Mouse (Mus musculus) stomach, postnatal 0 days (tissue): ENCODE measurements around the gene Il22ra1. TPM values are rescaled to one million over a fixed set of nuclear protein-coding genes. Genes with fewer than 3 reads are reported as not detected.

Source experiments
- ATAC-seq: fragments of 200-750 bp; cut with Nextera tagmentation; 2 replicates; pipeline ENCODE4 v1.8.0; 2017; ENCODE audit not compliant: low FRiP score, low TSS enrichment
- DNase-seq: peaks from one replicate; pipeline ENCODE4 v3.0.0-alpha.2; 2016; ENCODE audit warnings: low spot score
- H3K27ac ChIP-seq: fragments of 300-500 bp; sonication (generic); replicated peaks from 2 replicates; pipeline ENCODE4 v1.5.1; 2014; ENCODE audit warnings: mild to moderate bottlenecking, control low read depth
- H3K27me3 ChIP-seq: fragments of 300-500 bp; sonication (generic); 2 replicates; pipeline ENCODE4 v1.6.1; 2014; ENCODE audit warnings: low read length; ENCODE audit not compliant: control insufficient read depth, insufficient read depth
- H3K36me3 ChIP-seq: fragments of 300-500 bp; sonication (generic); 2 replicates; pipeline ENCODE4 v1.6.1; 2014; ENCODE audit warnings: low read length, mixed read lengths; ENCODE audit not compliant: control insufficient read depth, insufficient read depth
- H3K4me1 ChIP-seq: fragments of 300-500 bp; sonication (generic); replicated peaks from 2 replicates; pipeline ENCODE4 v1.6.1; 2014; ENCODE audit warnings: antibody characterized with exemption; ENCODE audit not compliant: control insufficient read depth, insufficient read depth
- H3K4me2 ChIP-seq: fragments of 300-500 bp; sonication (generic); replicated peaks from 2 replicates; pipeline ENCODE4 v1.6.1; 2014; ENCODE audit warnings: low read depth, mild to moderate bottlenecking, control low read depth, moderate library complexity
- H3K4me3 ChIP-seq: fragments of 300-500 bp; sonication (generic); 2 replicates; pipeline ENCODE4 v1.5.1; 2014; ENCODE audit warnings: low read depth, low read length, control low read depth
- H3K9ac ChIP-seq: fragments of 300-500 bp; sonication (generic); 2 replicates; pipeline ENCODE4 v1.6.1; 2014; ENCODE audit warnings: mild to moderate bottlenecking, low read length, control low read depth, mixed read lengths
- H3K9me3 ChIP-seq: fragments of 300-500 bp; sonication (generic); 2 replicates; pipeline ENCODE4 v1.6.1; 2016; ENCODE audit warnings: low read length; ENCODE audit not compliant: control insufficient read depth
- CTCF ChIP-seq: IDR thresholded peaks from 2 replicates; pipeline ENCODE4 v1.5.1; 2016; ENCODE audit warnings: antibody characterized with exemption, low read depth, mild to moderate bottlenecking, moderate library complexity
- EP300 ChIP-seq: optimal IDR thresholded peaks from 2 replicates; pipeline ENCODE3; 2016; ENCODE audit warnings: antibody characterized with exemption
- WGBS: fragments of 180-500 bp; shearing (Covaris S2); extraction: QIAGEN DNeasy Blood & Tissue Kit; methylation state at CpG from one replicate; pipeline ENCODE4 v1.1.7; 2014; 5-methylcytosine and 5-hydroxymethylcytosine counted together
- polyA plus RNA-seq: library from polyadenylated mRNA; unstranded; fragments of >200 nt; fragmentation: Nextera tagmentation; extraction: Ambion mirVana; gene quantifications from 2 replicates; pipeline ENCODE4 v1.2.1, GENCODE M21; 2015

Gene Il22ra1
- polyA plus RNA-seq, 1 experiment from 2014 or later, result 0.63 TPM

GRCm38 (mm10) chr4:135750896-135751295 is 22.9 kb downstream of the Il22ra1 start:
- WGBS, result 75% methylated on average over 8 of the region's 8 CpGs
- no peak overlapping the region for H3K4me2 ChIP-seq
- H3K9me3 ChIP-seq, result no peaks in the 10 kb centered on the region
- H3K4me1 ChIP-seq, result no peaks in the 10 kb centered on the region
- no peaks in the 10 kb centered on the region for H3K36me3 ChIP-seq
- no peak for DNase-seq
- H3K27me3 ChIP-seq, result no peaks in the 10 kb centered on the region
- TF ChIP-seq CTCF (peak; percentile 33), EP300 (no peak)
- H3K9ac ChIP-seq, result no peak overlapping the region
- H3K4me3 ChIP-seq, result no peak overlapping the region
- peak; percentile 8; the same call in 1 of the 2 replicates for ATAC-seq
- no peak overlapping the region for H3K27ac ChIP-seq

- Histone ChIP-seq H3K9ac (no peak overlapping the region), H3K4me2 (no peak overlapping the region), H3K27me3 (no peaks in the 10 kb centered on the region), H3K4me1 (no peaks in the 10 kb centered on the region), H3K36me3 (no peaks in the 10 kb centered on the region), H3K9me3 (no peaks in the 10 kb centered on the region), H3K4me3 (no peak overlapping the region), H3K27ac (no peak overlapping the region)
- WGBS, result 56% methylated on average over 7 of the region's 7 CpGs
- no peak for DNase-seq
- no peak for ATAC-seq
- TF ChIP-seq EP300 (no peak), CTCF (no peak)
These were observed 24.3 kb downstream of the Il22ra1 start for GRCm38 (mm10) chr4:135752106-135752778.

DNA sequence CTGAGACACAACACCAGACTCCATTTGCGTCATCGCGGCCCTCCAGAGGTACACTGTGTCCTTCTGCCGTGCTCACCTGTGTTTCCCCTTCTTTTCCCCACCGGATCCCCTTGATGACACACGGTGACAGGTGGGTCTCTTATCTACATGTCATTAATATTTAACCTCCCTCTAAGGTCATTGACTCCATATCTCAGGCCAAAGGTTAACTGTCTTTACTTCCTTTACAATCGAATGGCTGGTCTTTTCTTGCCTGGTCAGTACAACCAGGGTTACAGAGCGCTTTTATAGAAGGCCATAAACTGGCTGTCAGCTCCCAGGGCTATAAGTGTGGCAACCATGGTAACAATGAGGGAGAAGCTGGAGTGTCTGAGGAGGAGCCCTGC is 24.8 kb downstream of the Il22ra1 start:
- no peaks in the 10 kb centered on the region for H3K9me3 ChIP-seq
- H3K36me3 ChIP-seq, result no peaks in the 10 kb centered on the region
- no peaks in the 10 kb centered on the region for H3K4me1 ChIP-seq
- no peak overlapping the region for H3K4me2 ChIP-seq
- no peak overlapping the region for H3K4me3 ChIP-seq
- DNase-seq, result no peak
- H3K9ac ChIP-seq, result no peak overlapping the region
- ATAC-seq, result peak; percentile 18; the same call in 1 of the 2 replicates
- no peak for TF ChIP-seq EP300
- TF ChIP-seq CTCF, result no peak
- 68% methylated on average over 8 of the region's 8 CpGs for WGBS
- H3K27ac ChIP-seq, result no peak overlapping the region
- H3K27me3 ChIP-seq, result no peaks in the 10 kb centered on the region

DNA sequence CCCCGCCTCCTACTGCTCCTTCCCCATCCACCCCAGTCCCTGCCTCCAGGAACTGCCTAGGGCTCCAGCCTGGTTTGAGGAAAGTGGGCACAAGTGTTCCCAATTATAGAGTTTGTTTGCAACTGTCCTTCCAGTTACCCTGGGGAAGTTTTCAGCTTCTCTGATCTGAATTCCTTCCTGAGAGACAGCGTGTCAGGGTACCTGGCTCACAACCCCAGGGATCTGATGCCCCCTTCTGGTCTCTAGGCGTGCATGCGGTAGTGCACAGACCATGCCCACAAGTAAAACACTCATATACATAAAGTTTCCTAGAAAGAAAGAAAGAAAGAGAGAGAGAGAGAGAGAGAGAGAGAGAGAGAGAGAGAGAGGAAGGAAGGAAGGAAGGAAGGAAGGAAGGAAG is 30.4 kb downstream of the Il22ra1 start:
- DNase-seq, result peak; percentile 48
- H3K4me2 ChIP-seq, result no peak overlapping the region
- no peaks in the 10 kb centered on the region for H3K27me3 ChIP-seq
- no peak overlapping the region for H3K4me3 ChIP-seq
- H3K36me3 ChIP-seq, result no peaks in the 10 kb centered on the region
- 31% methylated on average over 4 of the region's 4 CpGs for WGBS
- no peaks in the 10 kb centered on the region for H3K4me1 ChIP-seq
- ATAC-seq, result no peak
- H3K27ac ChIP-seq, result no peak overlapping the region
- no peak for TF ChIP-seq EP300
- TF ChIP-seq CTCF, result peak; percentile 71
- H3K9ac ChIP-seq, result no peak overlapping the region
- H3K9me3 ChIP-seq, result no peaks in the 10 kb centered on the region

- Histone ChIP-seq H3K27ac (no peak overlapping the region), H3K36me3 (no peaks in the 10 kb centered on the region), H3K9ac (no peak overlapping the region), H3K4me1 (no peaks in the 10 kb centered on the region), H3K4me2 (no peak overlapping the region), H3K4me3 (no peak overlapping the region), H3K27me3 (no peaks in the 10 kb centered on the region), H3K9me3 (no peaks in the 10 kb centered on the region)
- TF ChIP-seq CTCF, result no peak
- no peak for TF ChIP-seq EP300
- DNase-seq (no peak), ATAC-seq (no peak)
- WGBS, result 53% methylated on average over 6 of the region's 6 CpGs
These were observed 30.9 kb downstream of the Il22ra1 start for GRCm38 (mm10) chr4:135758825-135759224.

GRCm38 (mm10) chr4:135759356-135759976 is 31.5 kb downstream of the Il22ra1 start, which contains the start of gene Myom3:
TSS of gene Myom3 (plus strand) at chr4:135759715.
- TF ChIP-seq EP300 (no peak), CTCF (no peak)
- no peak within 1 kb of the TSS for H3K9ac ChIP-seq
- 46% methylated on average over 10 of the region's 10 CpGs for WGBS

More at GRCm38 (mm10) chr4:135759356-135759976, 31.5 kb downstream of the Il22ra1 start, which contains the start of gene Myom3:
- no peak for ATAC-seq
- H3K27ac ChIP-seq, result no peak within 1 kb of the TSS
- H3K4me1 ChIP-seq, result no peaks in the 10 kb centered on the region
- H3K4me2 ChIP-seq, result no peak within 1 kb of the TSS
- H3K36me3 ChIP-seq, result no peaks in the 10 kb centered on the region
- H3K27me3 ChIP-seq, result no peaks in the 10 kb centered on the region
- no peaks in the 10 kb centered on the region for H3K9me3 ChIP-seq
- no peak for DNase-seq
- no peak within 1 kb of the TSS for H3K4me3 ChIP-seq
